Mouse (Mus musculus): ENCODE measurements around the gene Wwc2.

GRCm38 (mm10) chr8:47962484-47962883, 28.2 kb downstream of the Wwc2 start:
- no peak for TF ChIP-seq EP300 (optimal IDR thresholded peaks at IDR 0.05)
- TF ChIP-seq CTCF (IDR thresholded peaks at IDR 0.05; ENCODE audit: low read depth): no peak
